Mouse (Mus musculus) forelimb bud, embryonic 11.5 days (tissue): ENCODE measurements at regions not wholly inside any gene's neighbourhood (a gene's known extent, or its start where the extent isn't known, plus 50 kb on each side); places are given as distances from the start of the nearest gene placed in this dataset.

Experiments used
- DNase-seq: peaks from one replicate; pipeline ENCODE4 v3.0.0-alpha.2; 2012; ENCODE audit warnings: low read depth, low spot score

DNA sequence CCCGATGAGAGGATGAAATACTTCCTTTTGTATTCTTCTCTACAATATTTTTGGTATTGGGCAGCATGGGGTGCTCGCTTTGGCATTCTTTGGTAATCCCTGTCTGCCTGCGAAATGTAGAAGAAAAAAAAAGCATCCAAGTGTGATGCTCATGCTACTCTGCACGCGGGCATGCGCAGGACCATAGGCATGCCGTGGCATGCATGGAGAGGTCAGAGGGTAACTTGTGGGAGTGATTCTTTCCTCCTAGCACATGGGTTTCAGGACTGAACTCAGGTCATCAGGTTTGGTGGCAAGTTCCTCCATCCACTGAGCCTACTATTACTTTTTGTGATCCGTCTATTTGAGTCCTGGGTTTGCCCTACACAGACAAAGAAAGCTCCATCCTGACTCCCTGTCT, 74.3 kb downstream of the Gm525 start:
- no peak for DNase-seq

DNA sequence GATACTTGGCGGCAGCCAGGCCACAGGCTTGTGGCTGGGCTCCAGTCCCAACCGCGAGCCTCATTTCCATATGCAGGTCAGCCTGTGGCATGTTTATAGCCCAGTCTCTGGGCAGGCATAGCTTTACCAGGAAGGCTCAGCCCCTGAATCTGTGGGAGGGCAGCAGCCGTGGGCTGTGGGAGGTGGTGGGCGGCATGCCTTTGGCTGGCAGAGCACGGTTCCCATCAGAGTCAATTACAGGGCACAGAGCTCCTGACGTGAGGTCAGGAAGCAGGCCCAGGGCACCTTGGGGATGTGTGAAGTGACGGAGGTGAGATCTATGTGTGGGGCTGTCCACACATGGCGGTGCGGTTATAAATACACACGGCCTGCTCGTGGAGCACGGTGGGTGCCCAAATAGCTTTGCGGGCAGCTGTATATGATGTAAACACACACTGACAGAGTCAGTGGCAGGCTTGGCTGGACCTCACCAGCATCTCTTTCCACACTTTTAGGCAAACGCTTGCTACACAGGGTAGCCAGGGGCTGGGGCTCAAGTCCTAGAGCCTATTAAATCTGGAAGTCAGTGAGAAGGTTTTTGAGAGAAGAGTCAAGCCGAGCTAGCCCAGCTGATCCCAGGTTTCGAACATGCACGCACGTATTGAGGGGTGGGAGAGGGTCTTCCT, 71.8 kb downstream of the Gm525 start:
- no peak for DNase-seq

DNA sequence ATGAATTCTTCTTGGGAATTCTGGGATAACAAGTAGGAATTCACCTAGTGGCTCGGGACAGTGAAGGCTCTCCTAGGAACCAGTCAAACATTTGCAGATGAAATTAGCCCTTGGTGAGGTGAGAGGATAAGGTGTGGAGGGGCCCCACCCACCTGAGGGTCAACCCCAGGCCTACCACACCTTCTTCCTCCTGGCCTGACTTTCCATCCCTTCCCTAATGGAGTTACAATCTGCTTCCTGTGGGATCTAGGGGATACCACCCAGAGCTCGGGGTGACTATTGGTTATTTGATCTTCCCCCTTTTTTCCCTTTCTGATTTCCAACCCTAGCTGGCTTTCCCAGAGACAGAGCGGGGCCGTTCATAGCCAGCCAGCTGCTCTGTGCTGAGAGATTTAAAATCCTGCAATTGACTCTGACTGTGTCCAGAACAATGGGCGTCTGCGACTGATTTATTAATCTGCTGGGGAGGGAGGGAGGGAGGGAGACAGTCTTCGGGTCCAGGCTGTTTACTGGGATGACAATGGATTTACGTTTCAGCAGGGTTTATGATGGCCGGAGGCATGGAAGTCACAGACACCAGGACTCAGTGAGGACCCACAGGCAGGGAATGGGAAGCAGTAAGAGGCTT, 69.0 kb downstream of the Gm525 start:
- DNase-seq = no peak
